Mouse (Mus musculus) neutrophil, adult 65 days (primary cell): ENCODE data around the gene 1500011B03Rik. TPM values are rescaled to one million over a fixed set of nuclear protein-coding genes. Genes with fewer than 3 reads are reported as not detected.

Experiments
- total RNA-seq: library from RNA; stranded (reverse); gene quantifications from 2 replicates; pipeline ENCODE4 v1.2.4, GENCODE M21; 2023

The 1500011B03Rik gene
- 36.1 and 36.4 TPM in 2 replicates for total RNA-seq

DNA sequence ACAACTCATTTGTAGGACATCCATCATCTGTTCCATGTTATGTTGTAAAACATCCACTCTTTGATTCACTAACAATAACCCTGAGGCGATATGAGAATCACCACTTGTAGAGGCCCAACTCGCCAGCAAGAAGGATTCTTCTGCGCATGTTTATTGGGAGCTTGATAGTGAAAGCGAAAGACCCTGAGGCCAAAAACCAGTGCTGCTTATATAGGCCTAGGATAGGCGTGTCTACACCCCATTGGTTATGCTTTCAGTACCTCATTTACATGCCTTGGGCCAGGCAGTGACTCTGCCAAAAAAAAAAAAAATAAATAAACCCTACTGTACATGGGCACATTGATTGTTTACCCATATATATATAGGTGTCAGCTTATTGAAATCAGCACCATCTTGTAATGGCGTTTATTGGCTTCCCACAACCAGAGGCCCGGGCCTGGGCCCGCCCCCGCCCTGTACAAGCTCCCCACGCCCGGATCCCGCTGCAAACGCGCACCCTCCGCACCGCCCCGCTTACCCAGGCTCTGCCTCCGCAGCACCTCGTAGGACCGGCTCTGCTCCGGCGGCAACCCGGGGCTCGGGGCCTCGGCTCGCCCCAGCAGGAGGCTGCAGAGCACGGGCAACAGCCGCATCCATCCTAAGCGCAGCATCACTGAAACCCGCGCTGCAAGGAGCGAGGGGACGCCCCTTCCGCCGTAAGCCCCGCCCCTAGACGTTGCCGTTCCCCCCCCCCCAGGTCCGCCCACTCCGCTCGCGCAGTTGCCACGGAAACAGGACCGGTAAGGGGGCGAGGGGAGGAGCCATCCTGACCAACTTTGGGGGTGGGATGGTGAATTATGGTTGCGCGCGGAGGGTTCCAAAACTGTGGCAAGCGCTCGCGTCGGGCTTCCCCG lies at the start of gene 1500011B03Rik:
Gene 1500011B03Rik, minus strand, starts transcription at position 673 of the 893 bp plus-strand sequence.

GRCm38 (mm10) chr5:114858582-114858981 lies 35.3 kb upstream of the 1500011B03Rik start, which contains the start of gene Gm9936:
Gene Gm9936, minus strand, starts transcription at chr5:114858682.

GRCm38 (mm10) chr5:114853364-114853763 lies 30.1 kb upstream of the 1500011B03Rik start, which contains the start of gene 4930519G04Rik:
Gene 4930519G04Rik, plus strand, starts transcription at chr5:114853664.

DNA sequence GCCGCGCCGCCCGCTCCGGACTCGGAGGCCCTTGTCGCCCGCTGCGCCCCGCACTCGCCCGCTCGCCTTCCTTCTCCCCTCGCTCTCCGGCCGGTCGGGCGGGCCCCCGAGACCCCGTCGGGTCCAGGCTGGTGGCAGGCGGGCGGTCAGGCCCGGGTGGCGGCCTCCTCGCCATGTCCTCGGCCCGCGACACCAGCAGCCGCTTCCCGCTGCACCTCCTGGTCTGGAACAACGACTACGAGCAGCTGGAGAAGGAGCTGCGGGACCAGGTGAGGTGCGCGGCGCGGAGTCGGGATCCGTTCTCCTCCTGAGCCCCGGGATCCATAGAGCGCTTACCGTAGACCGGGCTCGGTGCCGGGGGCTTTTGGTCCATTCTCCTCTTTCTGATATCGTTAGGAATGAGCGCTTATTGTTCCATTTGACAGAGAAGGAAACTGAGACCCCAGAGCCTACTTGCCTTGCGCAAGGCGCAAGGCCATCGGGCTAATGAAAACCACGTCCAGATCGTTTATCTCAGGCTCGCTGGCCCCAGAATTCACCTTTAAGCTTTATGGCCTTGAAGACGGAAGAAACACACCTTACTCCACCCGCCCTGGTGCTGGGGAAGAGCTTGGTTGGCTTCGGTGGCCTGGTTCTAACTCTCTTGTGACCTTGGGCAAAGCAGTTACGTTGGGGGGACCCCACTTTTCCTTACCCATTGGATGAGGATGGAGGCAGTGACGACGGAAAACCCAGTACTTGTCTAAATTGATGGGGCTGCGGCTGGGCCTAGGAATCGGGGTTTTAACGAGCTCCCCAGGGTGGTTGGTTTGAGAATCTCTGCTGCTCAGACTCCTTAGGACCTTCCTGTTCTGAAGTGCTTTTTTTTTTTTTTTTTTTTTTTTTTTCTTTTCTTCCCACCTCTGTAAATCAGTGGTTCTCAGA lies 48.0 kb downstream of the 1500011B03Rik start, which contains the start of gene Git2:
Gene Git2, minus strand, starts transcription at position 462 of the 924 bp plus-strand sequence.

DNA sequence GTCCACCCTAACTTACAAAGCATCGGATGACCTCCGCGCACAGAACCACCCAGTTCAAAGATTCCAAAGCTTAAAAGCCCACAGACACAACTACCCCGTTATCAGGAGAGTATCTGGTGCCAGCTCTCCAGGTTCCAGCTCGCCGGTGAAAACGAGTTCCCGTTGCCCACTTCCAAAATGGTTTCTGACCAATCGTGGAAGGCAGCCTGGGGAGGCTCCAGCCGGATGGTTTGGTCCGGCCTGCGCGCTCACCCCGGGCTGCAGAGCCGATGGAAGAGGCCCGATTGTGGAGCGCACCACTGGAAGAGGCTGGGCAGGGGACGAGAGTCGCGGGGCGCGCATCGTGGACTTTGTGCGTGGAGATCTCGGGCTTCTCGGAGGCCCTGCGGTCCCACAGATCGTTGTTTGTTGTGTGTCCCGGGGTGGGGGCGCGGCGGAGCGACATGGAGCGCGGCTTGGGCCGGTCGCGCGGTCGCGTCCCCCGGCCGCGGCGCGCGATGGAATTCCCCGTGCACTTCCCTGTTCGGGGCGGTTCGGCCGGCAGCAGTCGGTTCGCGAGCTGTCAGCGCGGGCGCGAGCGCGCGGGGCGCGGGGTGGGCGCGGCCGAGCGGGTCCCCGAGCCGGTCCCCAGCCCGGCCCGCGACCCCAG lies 48.7 kb downstream of the 1500011B03Rik start, which contains the start of gene Ankrd13a:
Gene Ankrd13a, plus strand, starts transcription at position 275 of the 649 bp plus-strand sequence.

Other genes with a start within 250 kb of the 1500011B03Rik start
- gene Trpv4, start 165.0 kb downstream of the 1500011B03Rik start, total RNA-seq, result 1.4 and 2.2 TPM in 2 replicates
- 72.0 and 83.2 TPM in 2 replicates for gene Gltp, start 132.5 kb downstream of the 1500011B03Rik start, total RNA-seq
- 5.5 and 7.7 TPM in 2 replicates for gene Tchp, start 115.7 kb downstream of the 1500011B03Rik start, total RNA-seq
- 232 and 290 TPM in 2 replicates for gene Ankrd13a, start 48.8 kb downstream of the 1500011B03Rik start, total RNA-seq
- gene Git2, start 48.0 kb downstream of the 1500011B03Rik start, total RNA-seq, result 140 and 161 TPM in 2 replicates
- 0.18 TPM in 1 of 2 replicates, not detected in the other for gene 4930519G04Rik, start 30.2 kb upstream of the 1500011B03Rik start, total RNA-seq
- not detected in 2 replicates for gene Gm9936, start 35.2 kb upstream of the 1500011B03Rik start, total RNA-seq
- gene Oasl2, start 73.5 kb upstream of the 1500011B03Rik start, total RNA-seq, result 10.1 and 18.6 TPM in 2 replicates
- gene Oasl1, start 99.8 kb upstream of the 1500011B03Rik start, total RNA-seq, result 14.3 and 28.8 TPM in 2 replicates
- 12.3 and 14.7 TPM in 2 replicates for gene 2210016L21Rik, start 118.7 kb upstream of the 1500011B03Rik start, total RNA-seq
- gene Hnf1a, start 147.6 kb upstream of the 1500011B03Rik start, total RNA-seq, result not detected in 2 replicates
- 39.4 and 49.7 TPM in 2 replicates for gene Sppl3, start 187.7 kb upstream of the 1500011B03Rik start, total RNA-seq